Mouse (Mus musculus): Measurements from ENCODE around the gene Rad23a. TPM values are rescaled to one million over a fixed set of nuclear protein-coding genes. Genes with fewer than 3 reads are reported as not detected.
"Not testable (repeated sequence)": the region's sequence is repeated elsewhere in the genome, so short reads cannot be mapped to it uniquely, and the experiment has no call there.

The Rad23a gene
- polyA plus RNA-seq, 1 experiment from 2014 or later: 107 TPM

DNA sequence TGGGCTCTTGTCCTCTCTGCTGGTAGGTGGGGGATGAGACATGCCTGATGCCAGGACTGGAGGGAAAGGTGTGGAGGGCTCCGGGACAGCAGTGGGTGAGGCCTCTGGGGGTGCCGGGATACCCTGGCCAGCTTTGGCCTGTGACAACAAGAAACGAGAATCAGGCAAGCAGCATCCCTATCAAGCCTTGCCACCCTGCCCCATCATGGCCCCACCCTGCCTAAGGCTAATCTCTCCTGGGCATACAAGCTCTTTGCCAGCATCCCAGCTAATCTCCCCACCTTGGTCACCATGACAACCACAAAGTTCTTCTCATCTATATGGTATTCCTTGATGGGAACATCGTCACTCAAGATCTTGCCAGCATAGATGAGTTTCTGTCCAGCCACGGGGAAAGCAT, 2.0 kb downstream of the Rad23a start:
- Histone ChIP-seq H3K9me3 (replicated peaks) (no peaks in the 10 kb centered on the region), H3K36me3 (peaks cover 74% of the 10 kb centered on the region), H3K4me3 (no peak overlapping the region), H3K4me2 (no peak overlapping the region), H3K4me1 (replicated peaks) (peaks cover 34% of the 10 kb centered on the region), H3K9ac (no peak overlapping the region), H3K27ac (no peak overlapping the region), H3K27me3 (no peaks in the 10 kb centered on the region)
- ATAC-seq (replicated peaks; ENCODE audit: insufficient number of reproducible peaks, insufficient read depth, low FRiP score, low read depth): no peak
- 75% methylated on average over 5 of the region's 5 CpGs for WGBS

DNA sequence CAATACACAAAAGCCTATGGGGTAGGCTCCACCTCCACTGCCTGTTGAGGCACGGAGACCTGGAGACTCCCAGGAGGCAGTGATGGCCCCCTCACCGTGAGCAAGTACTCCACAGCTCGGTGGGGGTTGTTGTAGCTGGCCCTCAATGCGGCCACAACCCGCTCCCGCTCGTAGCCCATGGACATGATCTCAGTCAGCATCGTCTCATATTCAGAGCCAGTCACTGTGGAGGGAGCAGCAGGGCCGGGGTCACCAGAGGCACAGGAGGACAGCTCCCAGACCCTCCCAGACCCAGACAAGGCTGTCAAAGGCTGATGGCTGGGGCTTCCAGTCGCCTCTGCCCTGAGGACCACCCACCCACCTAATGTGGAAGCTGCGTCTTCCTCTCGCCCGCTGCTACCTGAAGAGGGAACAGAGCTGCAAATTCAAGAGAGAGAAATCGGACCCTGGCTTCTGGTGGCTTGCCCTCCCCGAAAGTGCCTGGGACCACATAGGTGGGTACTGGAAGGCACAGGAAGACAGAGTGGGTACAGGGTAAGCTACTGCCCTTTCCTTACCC, 2.5 kb downstream of the Rad23a start:
- H3K9ac ChIP-seq: no peak overlapping the region
- H3K4me2 ChIP-seq: no peak overlapping the region
- 79% methylated on average over 15 of the region's 15 CpGs for WGBS

DNA sequence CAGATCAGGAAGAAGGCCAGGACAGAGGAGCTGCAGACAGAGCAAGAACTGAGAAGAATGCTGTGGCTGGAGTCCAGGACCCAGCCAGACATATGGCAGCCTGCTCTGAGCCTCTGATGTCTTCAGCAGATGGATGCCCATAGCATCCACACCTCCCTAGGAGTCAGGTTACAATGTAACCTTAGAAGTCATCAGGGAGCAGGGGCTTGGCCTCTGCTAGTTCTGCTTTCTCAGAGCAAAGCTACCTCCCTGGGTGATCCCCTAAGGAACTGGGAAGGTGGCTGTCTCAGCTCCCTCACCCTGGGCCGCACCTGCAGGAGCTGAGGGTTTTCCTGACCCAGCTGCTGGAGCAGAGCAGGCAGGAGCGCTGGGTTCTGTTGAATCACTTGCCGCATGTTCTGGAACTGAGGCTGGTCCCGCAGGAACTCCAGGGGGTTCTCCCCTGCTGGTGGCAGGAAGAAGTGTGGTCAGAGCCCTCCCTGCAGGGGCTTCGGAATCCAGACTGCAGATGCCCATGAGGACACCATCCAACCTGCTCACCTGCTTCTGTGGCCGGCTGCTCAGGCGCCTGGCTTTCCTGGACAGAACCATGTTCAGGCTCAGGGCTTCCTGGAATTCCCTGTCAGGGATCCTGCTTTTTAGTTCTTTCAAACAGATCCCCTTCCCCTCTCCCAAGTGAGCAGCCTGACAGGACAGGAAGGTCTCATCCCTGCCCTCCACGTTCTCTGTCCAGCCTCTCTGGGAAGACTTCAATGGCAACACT, 3.1 kb downstream of the Rad23a start:
- 53% methylated on average over 8 of the region's 8 CpGs for WGBS
- no peak overlapping the region for H3K4me2 ChIP-seq
- H3K4me3 ChIP-seq: no peak overlapping the region
- no peaks in the 10 kb centered on the region for H3K27me3 ChIP-seq
- peaks cover 38% of the 10 kb centered on the region for H3K4me1 ChIP-seq (replicated peaks)
- H3K36me3 ChIP-seq: peaks cover 62% of the 10 kb centered on the region
- no peak for ATAC-seq (replicated peaks; ENCODE audit: insufficient number of reproducible peaks, insufficient read depth, low FRiP score, low read depth)
- no peak overlapping the region for H3K9ac ChIP-seq
- H3K9me3 ChIP-seq (replicated peaks): no peaks in the 10 kb centered on the region
- H3K27ac ChIP-seq: no peak overlapping the region

More for the DNA sequence above, 2.5 kb downstream of the Rad23a start:
- H3K27ac ChIP-seq: no peak overlapping the region
- ATAC-seq (replicated peaks; ENCODE audit: insufficient number of reproducible peaks, insufficient read depth, low FRiP score, low read depth): no peak
- H3K4me1 ChIP-seq (replicated peaks): peaks cover 34% of the 10 kb centered on the region
- H3K4me3 ChIP-seq: no peak overlapping the region
- no peaks in the 10 kb centered on the region for H3K27me3 ChIP-seq
- peaks cover 69% of the 10 kb centered on the region for H3K36me3 ChIP-seq
- no peaks in the 10 kb centered on the region for H3K9me3 ChIP-seq (replicated peaks)

DNA sequence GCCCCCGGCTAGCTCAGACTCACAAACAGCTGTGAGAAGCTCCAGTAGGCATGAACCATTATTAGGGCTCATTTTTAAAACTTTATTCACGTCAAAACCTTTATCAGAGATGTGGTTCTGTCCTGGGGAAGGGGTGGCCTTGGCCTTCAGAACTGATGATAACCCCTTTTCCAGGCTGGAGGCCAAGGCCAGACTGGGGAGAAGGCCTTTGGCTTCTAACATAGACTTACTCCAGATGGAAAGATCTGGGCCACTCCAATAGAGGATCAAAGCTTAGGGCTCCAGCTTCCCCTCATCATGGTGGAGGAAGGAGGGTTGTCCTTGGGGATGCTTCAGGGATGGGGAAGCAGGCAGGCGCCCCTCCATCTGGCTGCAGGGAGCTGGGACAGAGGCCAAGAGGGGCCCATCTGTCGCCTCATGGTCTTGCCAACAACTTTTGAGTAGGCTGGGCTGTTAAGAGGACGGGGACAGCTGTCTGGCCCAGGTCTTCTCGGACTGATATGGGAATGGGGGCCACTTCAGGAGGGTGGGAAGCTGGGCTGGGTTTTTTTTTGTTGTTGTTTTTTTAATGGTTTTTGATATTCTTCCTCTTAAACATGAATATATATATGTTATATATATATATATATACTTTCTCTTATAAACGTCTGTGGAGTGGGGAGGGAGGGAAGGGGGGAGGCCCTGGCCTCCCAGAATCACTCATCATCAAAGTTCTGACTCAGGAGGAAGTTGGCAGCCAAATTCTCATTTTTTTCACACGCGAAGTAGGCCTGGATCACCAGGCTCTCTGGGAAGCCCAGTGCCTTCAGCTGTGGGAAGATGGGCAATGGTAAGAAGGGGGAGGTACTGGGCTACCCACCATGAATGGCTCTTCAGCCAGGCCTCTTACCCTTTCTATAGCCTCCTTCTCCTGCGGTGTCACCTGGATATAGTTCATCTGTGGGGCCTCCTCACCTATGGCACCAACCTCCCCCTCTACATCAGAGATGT, 5.3 kb downstream of the Rad23a start:
- Histone ChIP-seq H3K4me2 (no peak overlapping the region), H3K36me3 (peaks cover 51% of the 10 kb centered on the region), H3K27me3 (no peaks in the 10 kb centered on the region), H3K27ac (peak overlapping the region; percentile 48), H3K9ac (no peak overlapping the region), H3K9me3 (replicated peaks) (no peaks in the 10 kb centered on the region), H3K4me3 (no peak overlapping the region), H3K4me1 (replicated peaks) (peaks cover 41% of the 10 kb centered on the region)
- 48% methylated on average over 10 of the region's 10 CpGs for WGBS
- peak; percentile 23; the same call in 1 of the 2 replicates for ATAC-seq (replicated peaks; ENCODE audit: insufficient number of reproducible peaks, insufficient read depth, low FRiP score, low read depth)

DNA sequence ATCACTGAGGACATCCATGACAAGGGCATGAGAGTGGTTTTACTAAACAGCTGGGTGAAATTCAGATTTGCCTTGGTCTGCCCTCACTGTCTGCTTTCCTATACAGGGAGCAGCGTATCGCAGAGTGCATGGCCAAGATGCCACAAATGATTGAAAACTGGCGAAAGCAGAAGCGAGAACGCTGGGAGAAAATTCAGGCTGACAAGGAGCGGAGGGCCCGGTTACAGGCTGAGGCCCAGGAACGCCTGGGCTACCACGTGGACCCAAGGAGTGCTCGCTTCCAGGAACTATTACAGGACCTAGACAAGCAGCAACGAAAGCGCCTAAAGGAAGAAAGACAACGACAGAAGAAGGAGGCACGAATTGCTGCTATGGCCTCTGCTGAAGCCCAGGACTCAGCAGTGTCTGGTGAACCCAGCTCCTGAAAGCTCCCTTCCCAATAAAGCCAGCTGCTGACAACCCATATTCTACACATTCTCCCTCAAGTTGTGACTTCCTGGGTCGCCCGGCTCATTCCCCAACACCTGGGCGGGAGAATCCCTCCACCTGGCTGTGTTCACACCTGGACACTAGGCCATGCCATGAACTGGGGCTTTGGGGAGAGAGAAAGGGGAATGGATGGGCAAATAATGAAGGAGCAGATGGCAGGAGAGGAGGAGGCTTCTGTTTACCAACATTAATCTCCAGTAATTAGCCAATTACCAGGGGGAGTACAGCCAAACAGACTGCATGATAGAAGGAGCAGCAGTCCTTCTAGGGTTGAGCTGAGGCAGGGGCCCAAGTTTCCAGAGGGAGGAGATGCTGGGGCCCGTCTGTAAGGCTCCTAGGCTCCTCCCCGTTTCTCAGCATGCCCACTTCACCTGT, 6.2 kb downstream of the Rad23a start:
- H3K27me3 ChIP-seq: no peaks in the 10 kb centered on the region
- 81% methylated on average over 19 of the region's 19 CpGs for WGBS
- no peak overlapping the region for H3K4me2 ChIP-seq
- no peak overlapping the region for H3K9ac ChIP-seq
- no peak overlapping the region for H3K4me3 ChIP-seq
- peak overlapping the region; percentile 48 for H3K27ac ChIP-seq
- no peak for ATAC-seq (replicated peaks; ENCODE audit: insufficient number of reproducible peaks, insufficient read depth, low FRiP score, low read depth)
- no peaks in the 10 kb centered on the region for H3K9me3 ChIP-seq (replicated peaks)
- H3K4me1 ChIP-seq (replicated peaks): peaks cover 41% of the 10 kb centered on the region
- peaks cover 51% of the 10 kb centered on the region for H3K36me3 ChIP-seq

DNA sequence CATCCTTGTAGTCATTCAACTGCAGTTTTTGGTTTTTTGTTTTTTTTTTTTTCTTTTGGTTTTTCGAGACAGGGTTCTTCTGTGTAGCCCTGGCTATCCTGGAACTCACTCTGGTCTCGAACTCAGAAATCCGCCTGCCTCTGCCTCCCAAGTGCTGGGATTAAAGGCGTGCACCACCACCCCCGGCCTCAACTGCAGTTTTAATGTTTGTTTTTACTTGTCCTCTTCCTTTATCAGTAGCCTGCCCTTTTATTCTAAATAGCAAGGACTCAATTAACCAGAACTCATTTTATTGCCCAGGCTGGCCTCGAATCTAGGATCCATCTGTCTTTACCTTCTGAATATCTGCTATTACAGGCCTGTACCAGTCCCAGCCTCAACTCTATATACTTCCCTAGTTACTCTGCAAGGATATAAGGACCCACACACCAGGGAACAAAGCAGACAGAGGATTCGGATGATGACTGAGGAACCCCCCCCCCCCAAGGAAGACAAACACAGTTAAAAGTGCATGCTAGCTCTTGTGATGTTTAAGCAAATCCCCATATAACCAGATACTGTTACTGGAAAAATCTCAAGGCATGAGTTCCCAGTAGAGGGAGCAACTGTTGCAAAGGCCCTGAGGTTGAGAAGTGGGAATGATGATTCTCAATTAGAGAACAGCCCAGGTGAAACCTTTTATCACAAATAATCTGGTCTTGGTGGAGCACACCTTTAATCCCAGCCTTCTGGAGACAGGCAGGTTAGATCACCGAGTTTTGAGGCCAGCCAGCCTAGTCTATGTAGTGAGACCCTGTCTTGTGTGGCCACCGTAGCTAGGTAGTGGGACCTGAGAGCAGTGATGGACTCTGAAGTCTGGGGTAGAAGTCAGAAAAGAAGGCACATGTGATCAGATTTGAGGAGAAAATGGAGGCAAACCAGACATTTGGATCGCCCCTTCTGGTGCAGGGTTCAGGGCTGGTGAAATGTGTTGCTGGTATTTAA, 7.4 kb downstream of the Rad23a start:
- 56% methylated on average over 10 of the region's 10 CpGs for WGBS
- Histone ChIP-seq H3K9me3 (replicated peaks) (no peaks in the 10 kb centered on the region), H3K9ac (peak overlapping the region; percentile 92), H3K4me1 (replicated peaks) (peaks cover 37% of the 10 kb centered on the region), H3K27me3 (no peaks in the 10 kb centered on the region), H3K36me3 (peaks cover 43% of the 10 kb centered on the region), H3K27ac (peak overlapping the region; percentile 93), H3K4me2 (peak overlapping the region; percentile 71), H3K4me3 (peak overlapping the region; percentile 91)
- ATAC-seq (replicated peaks; ENCODE audit: insufficient number of reproducible peaks, insufficient read depth, low FRiP score, low read depth): no peak

DNA sequence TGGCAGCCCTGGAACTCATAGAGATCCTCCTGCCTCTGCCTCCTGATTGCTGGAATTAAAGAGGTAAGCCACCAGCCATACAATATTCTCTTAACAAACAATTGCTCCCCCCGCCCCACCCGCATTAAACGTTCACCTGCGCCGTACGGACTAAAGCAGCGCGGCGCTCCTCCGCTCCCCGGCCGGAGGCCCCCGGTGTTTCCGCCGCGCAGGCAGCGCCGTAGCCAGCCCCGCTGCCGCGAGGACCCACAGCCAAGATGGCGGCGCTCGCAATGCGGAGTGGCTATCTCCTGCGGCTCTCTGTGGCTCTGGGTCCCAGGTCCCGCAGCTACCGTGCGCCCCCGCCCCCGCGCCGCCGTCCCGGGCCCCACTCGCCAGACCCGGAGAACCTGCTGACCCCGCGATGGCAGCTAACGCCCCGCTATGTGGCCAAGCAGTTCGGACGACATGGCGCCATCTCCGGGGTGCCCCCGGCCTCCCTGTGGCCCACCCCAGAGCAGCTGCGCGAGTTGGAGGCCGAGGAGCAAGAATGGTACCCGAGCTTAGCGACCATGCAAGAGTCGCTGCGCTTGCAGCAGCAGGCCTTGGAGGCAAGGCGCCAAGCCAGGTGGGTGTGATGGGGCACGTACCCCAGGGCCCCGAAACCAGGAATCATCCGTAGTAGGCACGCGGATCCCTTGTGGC, 8.3 kb downstream of the Rad23a start:
- H3K4me2 ChIP-seq: peak overlapping the region; percentile 71
- H3K4me3 ChIP-seq: peak overlapping the region; percentile 91
- H3K9me3 ChIP-seq (replicated peaks): no peaks in the 10 kb centered on the region
- no peaks in the 10 kb centered on the region for H3K27me3 ChIP-seq
- peaks cover 37% of the 10 kb centered on the region for H3K4me1 ChIP-seq (replicated peaks)
- H3K27ac ChIP-seq: peak overlapping the region; percentile 93
- H3K9ac ChIP-seq: peak overlapping the region; percentile 92
- peaks cover 35% of the 10 kb centered on the region for H3K36me3 ChIP-seq
- peak; percentile 59 for ATAC-seq (replicated peaks; ENCODE audit: insufficient number of reproducible peaks, insufficient read depth, low FRiP score, low read depth)
- WGBS: under 1% methylated on average over 59 of the region's 59 CpGs

DNA sequence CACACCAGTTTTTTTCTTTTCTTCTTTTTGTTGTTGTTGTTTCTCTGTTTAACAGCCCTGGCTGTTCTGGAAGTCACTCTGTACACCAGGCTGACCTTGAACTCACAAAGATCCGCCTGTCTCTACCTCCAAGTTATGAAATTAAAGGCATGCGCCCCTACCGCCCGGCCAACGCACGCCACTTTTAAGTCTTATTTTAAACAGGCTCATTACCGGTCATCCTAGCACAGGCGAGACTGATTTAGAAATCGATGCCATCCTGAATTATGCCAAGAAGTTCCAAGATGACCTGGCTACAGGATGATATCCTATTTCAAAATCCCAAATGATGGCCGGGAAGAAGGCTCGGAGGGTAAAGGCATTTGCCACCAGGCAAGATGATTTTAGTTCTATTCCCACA, 9.0 kb downstream of the Rad23a start, which contains the start of gene Gadd45gip1:
Gene Gadd45gip1 (plus strand): TSS at position 33 of the 400 bp plus-strand sequence.
- Histone ChIP-seq H3K27ac (peak within 1 kb of the TSS; percentile 93), H3K4me3 (peak within 1 kb of the TSS; percentile 91), H3K36me3 (peaks cover 28% of the 10 kb centered on the region), H3K27me3 (no peaks in the 10 kb centered on the region), H3K4me2 (peak within 1 kb of the TSS; percentile 71), H3K9ac (peak within 1 kb of the TSS; percentile 92), H3K4me1 (replicated peaks) (peaks cover 37% of the 10 kb centered on the region), H3K9me3 (replicated peaks) (no peaks in the 10 kb centered on the region)
- WGBS: 64% methylated on average over 11 of the region's 11 CpGs
- no peak for ATAC-seq (replicated peaks; ENCODE audit: insufficient number of reproducible peaks, insufficient read depth, low FRiP score, low read depth)

DNA sequence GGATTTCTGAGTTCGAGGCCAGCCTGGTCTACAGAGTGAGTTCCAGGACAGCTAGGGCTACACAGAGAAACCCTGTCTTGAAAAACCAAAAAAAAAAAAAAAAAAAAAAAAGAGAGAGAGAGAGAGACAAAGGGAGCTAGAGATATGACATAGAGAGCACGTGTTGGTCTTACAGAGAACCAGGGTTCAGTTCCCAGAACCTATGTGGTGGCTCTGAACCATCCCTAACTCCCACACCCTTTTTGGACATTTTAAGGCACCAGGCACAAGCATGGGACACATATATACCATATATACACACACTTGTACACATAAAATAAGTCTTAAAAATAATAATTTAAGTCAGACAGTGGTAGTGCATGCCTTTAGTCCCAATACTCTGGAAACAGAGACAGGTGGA, 13.9 kb downstream of the Rad23a start:
- not testable (repeated sequence) for H3K9ac ChIP-seq; H3K9me3 ChIP-seq (replicated peaks); ATAC-seq (replicated peaks; ENCODE audit: insufficient number of reproducible peaks, insufficient read depth, low FRiP score, low read depth); H3K36me3 ChIP-seq; H3K27me3 ChIP-seq; H3K4me3 ChIP-seq; H3K27ac ChIP-seq; H3K4me2 ChIP-seq
- WGBS: 83% methylated on average over 2 of the region's 2 CpGs
- peaks cover 14% of the 10 kb centered on the region for H3K4me1 ChIP-seq (replicated peaks)

Data from heart, embryonic 15.5 days (tissue).